Mouse (Mus musculus) heart, adult 8-10 months (tissue): ENCODE results near the gene H2al1h. TPM values are rescaled to one million over a fixed set of nuclear protein-coding genes. Genes with fewer than 3 reads are reported as not detected.
A peak's percentile ranks its signal among the peaks of the same experiment; 100 is the strongest.
"Not testable (repeated sequence)": the region's sequence is repeated elsewhere in the genome, so short reads cannot be mapped to it uniquely, and the experiment has no call there.

Experiments used
- DNase-seq: peaks from one replicate; pipeline ENCODE4 v3.0.0; 2022; ENCODE audit warnings: low spot score
- total RNA-seq, 4 experiments: library from RNA; stranded (reverse); gene quantifications; 2 replicates each; pipeline ENCODE4 v1.2.4; 2022

The H2al1h gene
- not detected for total RNA-seq

DNA sequence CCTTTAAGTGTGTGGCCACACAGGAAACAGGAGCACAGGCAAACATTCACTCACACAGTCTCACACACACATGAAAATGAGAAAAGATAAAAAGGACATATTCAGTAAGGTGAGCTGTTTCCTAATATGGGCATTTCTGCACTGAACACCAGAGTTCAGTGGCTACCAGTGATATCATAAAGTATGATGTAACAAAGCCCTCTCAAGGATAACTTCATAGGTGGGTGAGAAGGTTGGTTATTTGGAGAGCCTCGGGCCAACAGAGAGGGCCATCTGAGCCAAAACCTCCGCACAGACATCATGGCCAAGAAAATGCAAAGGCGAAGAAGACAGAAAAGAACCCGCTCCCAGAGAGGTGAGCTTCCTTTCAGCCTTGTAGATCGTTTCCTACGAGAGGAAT, at the start of gene H2al1h:
TSS of gene H2al1h (plus strand) at position 301 of the 400 bp plus-strand sequence.
- not testable (repeated sequence) for DNase-seq

GRCm38 (mm10) chrX:11273190-11273589, 48.1 kb upstream of the H2al1h start:
- no peak for DNase-seq

DNA sequence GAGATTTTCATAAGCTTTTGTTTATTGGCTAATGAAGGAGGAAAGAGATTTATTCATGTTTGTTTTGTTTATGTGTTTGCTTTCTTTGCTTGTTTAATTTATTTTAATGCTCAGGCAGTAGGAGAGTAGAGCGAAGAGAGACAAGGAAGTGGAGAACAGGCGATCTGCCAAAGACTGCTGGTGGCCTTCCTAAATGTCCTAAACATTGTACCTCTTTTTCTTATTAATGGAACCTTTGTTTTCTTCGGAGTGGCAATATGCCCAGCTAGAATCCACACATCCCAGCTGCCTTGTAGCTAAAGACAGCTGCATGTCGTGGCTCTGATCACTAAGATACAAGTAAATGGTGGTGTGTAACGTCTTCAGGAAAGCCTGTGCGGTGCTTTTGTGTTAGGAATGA, 44.2 kb upstream of the H2al1h start:
- no peak for DNase-seq

DNA sequence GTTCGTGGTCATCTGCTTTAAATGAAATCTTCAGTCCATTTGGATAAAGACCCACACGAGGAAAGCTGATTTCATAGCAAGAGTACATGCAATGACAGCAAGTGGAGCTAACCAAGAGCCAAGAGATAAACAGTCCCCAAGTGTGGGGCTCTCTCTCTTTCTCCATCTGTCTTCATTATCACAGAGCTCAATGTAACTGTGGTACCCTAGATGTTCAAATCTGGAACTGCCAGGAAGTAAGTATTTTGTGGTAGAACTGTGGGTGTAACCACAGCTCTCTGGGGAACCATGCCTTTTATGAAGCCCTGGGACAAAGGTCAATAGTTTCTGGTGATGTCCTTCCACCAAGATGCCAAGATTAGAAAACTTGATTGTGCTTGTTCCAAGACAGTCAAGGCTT, 40.6 kb upstream of the H2al1h start:
- no peak for DNase-seq

DNA sequence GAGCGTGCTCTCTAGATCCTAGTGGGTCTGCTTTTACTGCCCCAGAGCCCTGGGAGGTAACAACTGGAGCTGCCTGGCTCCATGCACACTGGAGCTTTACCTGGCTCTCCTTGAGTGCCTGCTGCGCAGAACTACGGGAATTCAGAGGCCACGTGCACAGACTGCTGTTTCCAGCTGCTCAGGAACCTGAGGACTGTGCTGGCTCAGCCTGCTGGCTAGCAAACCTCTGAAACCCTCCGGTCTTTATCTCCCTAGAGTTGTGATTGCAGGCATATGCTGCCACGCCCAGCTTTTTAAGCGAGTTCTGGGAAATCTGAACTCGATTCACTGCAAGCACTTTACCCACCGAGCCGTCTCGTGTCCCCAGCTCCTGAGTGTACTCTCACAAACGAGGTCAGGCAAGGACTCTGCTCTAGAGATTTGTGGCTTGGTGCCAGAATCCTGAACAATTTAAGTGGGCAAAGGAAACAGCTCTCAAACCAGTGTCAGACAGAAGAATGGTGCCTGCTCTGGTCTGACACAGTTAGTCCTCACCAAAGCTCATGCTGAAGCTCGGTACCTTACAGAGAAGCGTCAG, 32.9 kb upstream of the H2al1h start:
- DNase-seq, result peak; percentile 7

GRCm38 (mm10) chrX:11289244-11289643, 32.0 kb upstream of the H2al1h start:
- no peak for DNase-seq

DNA sequence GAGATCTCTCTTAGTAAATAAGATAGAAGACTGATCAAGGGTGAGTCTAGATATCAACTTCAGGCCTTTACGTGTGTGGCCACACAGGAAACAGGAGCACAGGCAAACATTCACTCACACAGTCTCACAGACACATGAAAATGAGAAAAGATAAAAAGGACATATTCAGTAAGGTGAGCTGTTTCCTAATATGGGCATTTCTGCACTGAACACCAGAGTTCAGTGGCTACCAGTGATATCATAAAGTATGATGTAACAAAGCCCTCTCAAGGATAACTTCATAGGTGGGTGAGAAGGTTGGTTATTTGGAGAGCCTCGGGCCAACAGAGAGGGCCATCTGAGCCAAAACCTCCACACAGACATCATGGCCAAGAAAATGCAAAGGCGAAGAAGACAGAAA, 22.3 kb upstream of the H2al1h start, which contains the start of gene H2al1a:
TSS of gene H2al1a (plus strand) at position 301 of the 400 bp plus-strand sequence.
- DNase-seq, result not testable (repeated sequence)

- not testable (repeated sequence) for DNase-seq
Measured at GRCm38 (mm10) chrX:11302132-11302531, 19.2 kb upstream of the H2al1h start, which contains the start of gene H2al1b. TSS of gene H2al1b (plus strand) at chrX:11302432.

GRCm38 (mm10) chrX:11305355-11305754, 15.9 kb upstream of the H2al1h start, which contains the start of gene H2al1c:
TSS of gene H2al1c (plus strand) at chrX:11305655.
- DNase-seq, result not testable (repeated sequence)

DNA sequence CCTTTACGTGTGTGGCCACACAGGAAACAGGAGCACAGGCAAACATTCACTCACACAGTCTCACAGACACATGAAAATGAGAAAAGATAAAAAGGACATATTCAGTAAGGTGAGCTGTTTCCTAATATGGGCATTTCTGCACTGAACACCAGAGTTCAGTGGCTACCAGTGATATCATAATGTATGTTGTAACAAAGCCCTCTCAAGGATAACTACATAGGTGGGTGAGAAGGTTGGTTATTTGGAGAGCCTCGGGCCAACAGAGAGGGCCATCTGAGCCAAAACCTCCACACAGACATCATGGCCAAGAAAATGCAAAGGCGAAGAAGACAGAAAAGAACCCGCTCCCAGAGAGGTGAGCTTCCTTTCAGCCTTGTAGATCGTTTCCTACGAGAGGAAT, 12.8 kb upstream of the H2al1h start, which contains the start of gene H2al1d:
TSS of gene H2al1d (plus strand) at position 301 of the 400 bp plus-strand sequence.
- DNase-seq, result not testable (repeated sequence)

GRCm38 (mm10) chrX:11311634-11312033, 9.7 kb upstream of the H2al1h start, which contains the start of gene H2al1e:
TSS of gene H2al1e (plus strand) at chrX:11311934.
- not testable (repeated sequence) for DNase-seq

DNA sequence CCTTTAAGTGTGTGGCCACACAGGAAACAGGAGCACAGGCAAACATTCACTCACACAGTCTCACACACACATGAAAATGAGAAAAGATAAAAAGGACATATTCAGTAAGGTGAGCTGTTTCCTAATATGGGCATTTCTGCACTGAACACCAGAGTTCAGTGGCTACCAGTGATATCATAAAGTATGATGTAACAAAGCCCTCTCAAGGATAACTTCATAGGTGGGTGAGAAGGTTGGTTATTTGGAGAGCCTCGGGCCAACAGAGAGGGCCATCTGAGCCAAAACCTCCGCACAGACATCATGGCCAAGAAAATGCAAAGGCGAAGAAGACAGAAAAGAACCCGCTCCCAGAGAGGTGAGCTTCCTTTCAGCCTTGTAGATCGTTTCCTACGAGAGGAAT, 6.4 kb upstream of the H2al1h start, which contains the start of gene H2al1f:
TSS of gene H2al1f (plus strand) at position 301 of the 400 bp plus-strand sequence.
- DNase-seq, result not testable (repeated sequence)

DNA sequence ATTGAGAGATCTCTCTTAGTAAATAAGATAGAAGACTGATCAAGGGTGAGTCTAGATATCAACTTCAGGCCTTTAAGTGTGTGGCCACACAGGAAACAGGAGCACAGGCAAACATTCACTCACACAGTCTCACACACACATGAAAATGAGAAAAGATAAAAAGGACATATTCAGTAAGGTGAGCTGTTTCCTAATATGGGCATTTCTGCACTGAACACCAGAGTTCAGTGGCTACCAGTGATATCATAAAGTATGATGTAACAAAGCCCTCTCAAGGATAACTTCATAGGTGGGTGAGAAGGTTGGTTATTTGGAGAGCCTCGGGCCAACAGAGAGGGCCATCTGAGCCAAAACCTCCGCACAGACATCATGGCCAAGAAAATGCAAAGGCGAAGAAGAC, 3.3 kb upstream of the H2al1h start, which contains the start of gene H2al1g:
TSS of gene H2al1g (plus strand) at position 301 of the 400 bp plus-strand sequence.
- DNase-seq, result not testable (repeated sequence)

DNA sequence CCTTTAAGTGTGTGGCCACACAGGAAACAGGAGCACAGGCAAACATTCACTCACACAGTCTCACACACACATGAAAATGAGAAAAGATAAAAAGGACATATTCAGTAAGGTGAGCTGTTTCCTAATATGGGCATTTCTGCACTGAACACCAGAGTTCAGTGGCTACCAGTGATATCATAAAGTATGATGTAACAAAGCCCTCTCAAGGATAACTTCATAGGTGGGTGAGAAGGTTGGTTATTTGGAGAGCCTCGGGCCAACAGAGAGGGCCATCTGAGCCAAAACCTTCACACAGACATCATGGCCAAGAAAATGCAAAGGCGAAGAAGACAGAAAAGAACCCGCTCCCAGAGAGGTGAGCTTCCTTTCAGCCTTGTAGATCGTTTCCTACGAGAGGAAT, 3.1 kb downstream of the H2al1h start, which contains the start of gene H2al1i:
TSS of gene H2al1i (plus strand) at position 301 of the 400 bp plus-strand sequence.
- DNase-seq, result not testable (repeated sequence)

GRCm38 (mm10) chrX:11327522-11327921, 6.2 kb downstream of the H2al1h start, which contains the start of gene H2al1j:
TSS of gene H2al1j (plus strand) at chrX:11327822.
- DNase-seq, result not testable (repeated sequence)

DNA sequence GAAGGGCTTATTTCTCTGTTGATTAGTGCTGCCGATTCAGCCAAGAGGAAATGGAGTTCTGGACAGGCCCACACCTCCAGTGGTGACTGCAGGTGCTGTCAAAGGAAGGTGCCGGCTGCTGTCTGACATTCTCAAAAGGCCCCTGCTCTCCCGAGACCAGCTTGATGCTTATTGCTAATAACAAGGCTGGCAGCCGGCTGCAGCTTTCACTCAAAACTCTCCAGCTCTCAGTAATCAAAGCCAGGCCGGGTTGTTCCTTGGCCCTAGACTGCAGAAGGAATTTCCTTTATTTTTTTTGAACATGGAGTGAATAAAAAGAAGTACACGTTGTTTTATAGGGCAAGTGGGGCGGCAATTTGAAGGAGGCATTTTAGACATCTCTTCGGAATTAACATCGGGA, 24.5 kb downstream of the H2al1h start:
- no peak for DNase-seq

GRCm38 (mm10) chrX:11346756-11347155, 25.5 kb downstream of the H2al1h start:
- DNase-seq, result no peak

- DNase-seq, result no peak
Measured at GRCm38 (mm10) chrX:11360823-11361222, 39.5 kb downstream of the H2al1h start.

DNA sequence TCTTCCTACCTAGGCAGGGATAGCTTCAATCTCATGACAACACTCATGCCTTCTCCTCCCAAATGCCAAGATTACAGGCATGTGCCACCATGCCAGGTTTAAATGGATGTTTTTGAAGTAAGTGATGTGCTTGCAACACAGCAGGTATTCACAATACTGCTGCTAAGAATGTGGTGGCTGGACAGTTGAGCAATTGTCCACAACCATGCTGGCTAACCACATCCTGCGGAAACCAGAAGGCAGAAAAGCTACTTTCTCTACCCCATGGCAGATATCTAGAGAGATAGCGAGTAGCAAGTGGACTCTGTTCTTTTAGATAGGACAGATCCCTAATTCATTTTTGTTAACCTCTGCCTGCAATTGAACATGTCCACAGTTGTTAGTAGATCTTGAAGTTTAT, 40.0 kb downstream of the H2al1h start:
- DNase-seq, result no peak

GRCm38 (mm10) chrX:11363890-11364289, 42.6 kb downstream of the H2al1h start:
- DNase-seq, result no peak

- DNase-seq, result no peak
Measured at GRCm38 (mm10) chrX:11365151-11365550, 43.9 kb downstream of the H2al1h start.
